Mouse (Mus musculus) heart, adult 2 months (tissue): ENCODE measurements around the gene Fkbp9.

Source experiments
- CTCF ChIP-seq: fragments of 200-600 bp; IDR thresholded peaks from 2 replicates; pipeline ENCODE4 v1.8.1; 2022; ENCODE audit warnings: antibody characterized with exemption, mild to moderate bottlenecking, moderate library complexity
- EP300 ChIP-seq: fragments of 200-500 bp; IDR thresholded peaks from 2 replicates; pipeline ENCODE4 v1.6.1; 2011; ENCODE audit warnings: low read depth, low read length, control low read depth; ENCODE audit not compliant: insufficient read depth

GRCm38 (mm10) chr6:56818436-56819123 lies 13.3 kb upstream of the Fkbp9 start:
- TF ChIP-seq CTCF (no peak), EP300 (no peak)
